8 mouse cellular contexts compared by ENCODE assay signal in the genomic region with DNA sequence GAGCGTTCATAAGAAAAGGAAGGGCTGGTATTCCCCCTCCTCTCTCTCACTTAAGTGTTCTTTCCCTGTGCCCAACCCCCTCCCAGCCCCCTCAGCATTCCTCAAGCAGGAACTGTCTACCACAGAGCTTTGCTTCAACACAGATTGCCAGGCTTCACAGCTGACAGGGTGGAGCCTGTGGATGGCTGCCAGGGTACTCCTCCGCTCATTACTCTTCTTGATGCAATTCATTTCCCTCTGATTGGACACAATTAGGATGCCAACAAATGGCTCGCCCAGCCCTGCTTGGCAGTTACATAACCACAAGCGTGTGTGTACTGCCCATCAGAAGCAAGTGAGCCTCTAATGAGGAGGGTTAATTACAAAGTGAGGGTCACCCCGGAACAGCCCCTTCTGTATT.
A peak's percentile ranks its signal among the peaks of the same experiment; 100 is the strongest.
DNase-seq lines count a peak whose midpoint lies in the region; ATAC-seq lines count a peak whose summit lies in the region.

No protein-coding gene starts in this region.

- no peak for ATAC-seq in inflammation-experienced regulatory T-cells, adult 6 months

- peak; percentile 5 for DNase-seq in kidney, adult 11 months
- DNase-seq in kidney, postnatal 25 days: no peak
- DNase-seq in brain, adult 2 months (ENCODE audit: low read depth, low spot score): peak; percentile 95
- DNase-seq in frontal cortex, postnatal 14 days (ENCODE audit: low spot score in 2 of 2): peak; percentile 58 to 73
- peak; percentile 92 to 95 for DNase-seq in layer of hippocampus, adult 8-10 months (ENCODE audit: low spot score in 2 of 2)
- peak; percentile 54 to 81 for DNase-seq in lung, postnatal 4 days
- no peak for DNase-seq in c-Kit-positive CD71-positive TER-119-positive erythroid progenitor cells, embryonic 14.5 days (ENCODE audit: low spot score)

Comparison
In these comparisons a context has a peak if more than half of its experiments do, and no peak if none do; other contexts are left out.
1. DNase-seq: peak in kidney, adult 11 months (single experiment), brain, adult 2 months (single experiment), frontal cortex, postnatal 14 days (2 of 2), layer of hippocampus, adult 8-10 months (2 of 2) and lung, postnatal 4 days (2 of 2); none in kidney, postnatal 25 days (0 of 2) and c-Kit-positive CD71-positive TER-119-positive erythroid progenitor cells, embryonic 14.5 days (single experiment).